In genomic region chr19:29596985-29597384, GRCm38 (mm10) we compare ENCODE assay signal across 9 mouse cellular contexts. TPM values are rescaled to one million over a fixed set of nuclear protein-coding genes. Genes with fewer than 3 reads are reported as not detected.
DNase-seq lines count a peak whose midpoint lies in the region; ATAC-seq and TF ChIP-seq lines count a peak whose summit lies in the region.
"Had no signal": no experiment of that assay in that cellular context is flagged by ENCODE, and none has a peak within 500 bp of the region (broad histone marks: within the 10 kb centered on the region; RNA-seq: fewer than 3 reads in every experiment).

No protein-coding gene starts in this region.

- no peak for ATAC-seq in kidney, embryonic 16.5 days (ENCODE audit: low FRiP score, low TSS enrichment)
- ATAC-seq in common myeloid progenitor, adult 5-6 weeks (replicated peaks; ENCODE audit: low read depth, poor library complexity, severe bottlenecking) = peak; percentile 62; the same call in 1 of the 2 replicates

- intact Hi-C loops in left cerebral cortex, postnatal 4 days (cut with DNase I) = no loop called here

- H3K36me3 ChIP-seq in kidney, embryonic 16.5 days (ENCODE audit: insufficient read depth, low read length) = peaks cover 36% of the 10 kb centered on the region
- H3K36me3 ChIP-seq in E14TG2a.4 (ENCODE audit: insufficient read depth, low read length) = peaks cover 54% of the 10 kb centered on the region
- peaks cover 48% of the 10 kb centered on the region for H3K36me3 ChIP-seq in small intestine, adult 2 months (ENCODE audit: control insufficient read depth, insufficient read depth, low read length)

- H3K27ac ChIP-seq in kidney, embryonic 16.5 days (ENCODE audit: low read length) = no peak overlapping the region
- no peak overlapping the region for H3K27ac ChIP-seq in small intestine, adult 2 months (ENCODE audit: insufficient read depth, low read depth, low read length)
- H3K27ac ChIP-seq: midbrain, embryonic 12.5 days had no signal

- no peak overlapping the region for H3K9ac ChIP-seq in kidney, embryonic 16.5 days (replicated peaks; ENCODE audit: low read length)
- H3K9ac ChIP-seq: midbrain, embryonic 12.5 days had no signal

- no peaks in the 10 kb centered on the region for H3K27me3 ChIP-seq in kidney, embryonic 16.5 days (ENCODE audit: insufficient read depth, low read length)
- no peaks in the 10 kb centered on the region for H3K27me3 ChIP-seq in E14TG2a.4 (ENCODE audit: insufficient read depth, low read length)
- no peaks in the 10 kb centered on the region for H3K27me3 ChIP-seq in small intestine, adult 2 months (ENCODE audit: control insufficient read depth, insufficient read depth, low read length)
- H3K27me3 ChIP-seq: midbrain, embryonic 12.5 days had no signal

- H3K4me2 ChIP-seq in kidney, embryonic 16.5 days (replicated peaks; ENCODE audit: low read depth, low read length) = no peak overlapping the region
- H3K4me2 ChIP-seq: midbrain, embryonic 12.5 days had no signal

- DNase-seq in kidney, adult 9 months = peak; percentile 8
- no peak for DNase-seq in adipocyte (ENCODE audit: low spot score)
- no peak for DNase-seq in right cerebral cortex, postnatal 14 days
- no peak for DNase-seq in left cerebral cortex, postnatal 4 days

- no peaks in the 10 kb centered on the region for H3K4me1 ChIP-seq in kidney, embryonic 16.5 days (ENCODE audit: insufficient read depth, low read length)
- H3K4me1 ChIP-seq in E14TG2a.4 (replicated peaks; ENCODE audit: low read depth, low read length) = peaks cover 41% of the 10 kb centered on the region
- no peaks in the 10 kb centered on the region for H3K4me1 ChIP-seq in small intestine, adult 2 months (ENCODE audit: control insufficient read depth, insufficient read depth, insufficient read length, low read length)

- no peak overlapping the region for H3K4me3 ChIP-seq in kidney, embryonic 16.5 days (ENCODE audit: low read length)
- no peak overlapping the region for H3K4me3 ChIP-seq in E14TG2a.4 (replicated peaks; ENCODE audit: low read length)
- H3K4me3 ChIP-seq in small intestine, adult 2 months (ENCODE audit: low read depth, low read length) = no peak overlapping the region
- H3K4me3 ChIP-seq: midbrain, embryonic 12.5 days had no signal

- WGBS in kidney, embryonic 16.5 days = 87% methylated on average over 2 of the region's 2 CpGs
- 90% methylated on average over 2 of the region's 2 CpGs for WGBS in small intestine, adult 2 months

- TF ChIP-seq CTCF in E14TG2a.4 (conservative IDR thresholded peaks at IDR 0.05; ENCODE audit: low read length) = peak; percentile 53
- TF ChIP-seq CTCF in small intestine, adult 2 months (IDR thresholded peaks at IDR 0.05; ENCODE audit: extremely low read depth, insufficient read length, insufficient replicate concordance, low read depth, low read length) = peak; percentile 52; the same call in 1 of the 2 replicates

- TF ChIP-seq POLR2A in small intestine, adult 2 months (IDR thresholded peaks at IDR 0.05; ENCODE audit: low read depth, low read length) = no peak

- no peaks in the 10 kb centered on the region for H3K9me3 ChIP-seq in kidney, embryonic 16.5 days (ENCODE audit: low read length)
- no peaks in the 10 kb centered on the region for H3K9me3 ChIP-seq in E14TG2a.4 (ENCODE audit: low read length)
- H3K9me3 ChIP-seq: midbrain, embryonic 12.5 days had no signal

RNA-seq across cellular contexts. Expression of gene Ermp1, which starts 51.2 kb away (rescaled TPM):
- polyA plus RNA-seq in kidney, embryonic 16.5 days (2015; fragmentation: Nextera tagmentation; extraction: Ambion mirVana) = 24.8 and 25.1 TPM in 2 replicates
- total RNA-seq in common myeloid progenitor, adult 5-6 weeks (2017) = 41.8 and 45.8 TPM in 2 replicates
- 8.5 and 9.4 TPM in 2 replicates for polyA plus RNA-seq in small intestine, adult 2 months (2012; rRNA removed)
- 10 to 100 TPM; 22.7 to 23.1 TPM for total RNA-seq in left cerebral cortex, postnatal 4 days (2021)
